Mouse (Mus musculus): ENCODE results near the gene Ssc5d.

DNA sequence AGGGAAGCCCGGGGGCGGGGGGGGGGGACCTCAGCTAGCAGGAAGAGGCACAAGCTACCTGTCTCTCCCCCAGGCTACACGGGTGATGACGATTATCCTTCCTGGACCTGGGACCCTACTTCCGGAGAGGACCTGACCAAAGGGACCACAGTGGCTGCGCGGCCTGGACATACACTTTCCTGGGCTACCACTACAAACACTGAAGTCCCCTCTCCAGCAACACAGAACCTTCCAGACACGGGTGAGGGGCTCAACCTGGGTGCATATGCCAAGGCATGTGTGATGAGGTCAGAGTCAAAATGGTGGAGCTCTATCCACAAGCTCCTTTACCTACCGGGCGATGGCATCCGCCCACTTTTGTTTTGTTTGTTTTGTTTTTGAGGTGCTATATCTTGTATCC lies 11.8 kb downstream of the Ssc5d start:
- TF ChIP-seq GATA1 (IDR thresholded peaks at IDR 0.05; ENCODE audit: borderline replicate concordance, low read length) (no peak), FLI1 (IDR thresholded peaks at IDR 0.05; ENCODE audit: low read length) (no peak)
